Mouse (Mus musculus) neural tube, embryonic 14.5 days (tissue): Measurements from ENCODE around the gene Tpx2. TPM values are rescaled to one million over a fixed set of nuclear protein-coding genes. Genes with fewer than 3 reads are reported as not detected.

Source experiments
- ATAC-seq: fragments of 200-750 bp; cut with Nextera tagmentation; 2 replicates; pipeline ENCODE4 v1.8.0; 2017; ENCODE audit warnings: low read depth, mild to moderate bottlenecking, moderate TSS enrichment, moderate library complexity
- H3K27ac ChIP-seq: fragments of 300-500 bp; sonication (generic); 2 replicates; pipeline ENCODE4 v1.5.1; 2014; ENCODE audit warnings: low read depth, mild to moderate bottlenecking, control low read depth, low read length, moderate library complexity, mixed read lengths
- H3K27me3 ChIP-seq: fragments of 300-500 bp; sonication (generic); 2 replicates; pipeline ENCODE4 v1.6.1; 2014; ENCODE audit warnings: low read length; ENCODE audit not compliant: control insufficient read depth, insufficient read depth
- H3K36me3 ChIP-seq: fragments of 300-500 bp; sonication (generic); 2 replicates; pipeline ENCODE4 v1.6.1; 2014; ENCODE audit warnings: low read length, mixed read lengths; ENCODE audit not compliant: control insufficient read depth, insufficient read depth
- H3K4me1 ChIP-seq: fragments of 300-500 bp; sonication (generic); 2 replicates; pipeline ENCODE4 v1.6.1; 2014; ENCODE audit warnings: low read length; ENCODE audit not compliant: control insufficient read depth, insufficient read depth
- H3K4me2 ChIP-seq: fragments of 300-500 bp; sonication (generic); 2 replicates; pipeline ENCODE4 v1.6.1; 2014; ENCODE audit warnings: mild to moderate bottlenecking, low read depth, low read length, control low read depth
- H3K4me3 ChIP-seq: fragments of 300-500 bp; sonication (generic); 2 replicates; pipeline ENCODE4 v1.5.1; 2014; ENCODE audit warnings: low read depth, low read length, control low read depth, mixed read lengths
- H3K9ac ChIP-seq: fragments of 300-500 bp; sonication (generic); replicated peaks from 2 replicates; pipeline ENCODE4 v1.6.1; 2014; ENCODE audit warnings: low read depth, mild to moderate bottlenecking, control low read depth, low read length, mixed read lengths
- H3K9me3 ChIP-seq: fragments of 300-500 bp; sonication (generic); 2 replicates; pipeline ENCODE4 v1.6.1; 2016; ENCODE audit warnings: low read length; ENCODE audit not compliant: control insufficient read depth
- WGBS: fragments of 180-500 bp; shearing (Covaris S2); extraction: QIAGEN DNeasy Blood & Tissue Kit; methylation state at CpG from one replicate; pipeline ENCODE4 v1.1.7; 2014; 5-methylcytosine and 5-hydroxymethylcytosine counted together
- microRNA-seq: library from miRNA; unstranded; fragments of <30 nt; microRNA quantifications from one replicate; pipeline ENCODE4, GENCODE M21; 2016
- polyA plus RNA-seq: library from polyadenylated mRNA; unstranded; fragments of >200 nt; fragmentation: Nextera tagmentation; extraction: Ambion mirVana; gene quantifications from 2 replicates; pipeline ENCODE4 v1.2.1, GENCODE M21; 2014

Tpx2 gene
- polyA plus RNA-seq, 1 experiment from 2014 or later = 7.5 TPM

GRCm38 (mm10) chr2:152939846-152940245 is 92.1 kb downstream of the Tpx2 start:
- WGBS = 15% methylated on average over 4 of the region's 4 CpGs
- no peak overlapping the region for H3K27ac ChIP-seq
- H3K36me3 ChIP-seq = no peaks in the 10 kb centered on the region
- ATAC-seq = no peak
- no peak overlapping the region for H3K4me2 ChIP-seq
- H3K4me3 ChIP-seq = no peak overlapping the region
- H3K9me3 ChIP-seq = no peaks in the 10 kb centered on the region
- no peak overlapping the region for H3K9ac ChIP-seq
- H3K27me3 ChIP-seq = peaks cover 33% of the 10 kb centered on the region
- peaks cover 11% of the 10 kb centered on the region for H3K4me1 ChIP-seq

DNA sequence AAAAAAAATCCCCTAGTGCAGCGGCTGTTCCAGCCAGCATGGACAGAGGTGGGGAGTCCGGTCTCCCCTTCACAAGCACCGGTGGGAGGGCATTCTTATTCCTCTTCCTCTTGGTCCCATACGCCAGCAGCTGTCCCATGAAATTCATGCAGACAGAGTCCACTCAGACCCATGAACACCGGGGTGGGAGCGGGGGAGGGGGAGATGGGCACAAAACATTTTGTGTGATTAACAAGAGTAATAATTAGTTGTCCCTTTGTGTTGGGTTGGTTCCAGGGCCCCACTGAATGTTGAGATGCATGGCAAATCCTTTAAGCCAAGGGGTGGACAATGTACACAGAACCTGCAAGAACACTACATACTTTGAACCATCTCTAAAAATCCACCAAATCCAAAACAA is 93.3 kb downstream of the Tpx2 start:
- H3K27me3 ChIP-seq = peaks cover 42% of the 10 kb centered on the region
- no peaks in the 10 kb centered on the region for H3K9me3 ChIP-seq
- no peak overlapping the region for H3K4me3 ChIP-seq
- H3K9ac ChIP-seq = no peak overlapping the region
- no peak for ATAC-seq
- H3K4me1 ChIP-seq = peaks cover 11% of the 10 kb centered on the region
- H3K36me3 ChIP-seq = no peaks in the 10 kb centered on the region
- H3K4me2 ChIP-seq = no peak overlapping the region
- no peak overlapping the region for H3K27ac ChIP-seq
- 77% methylated on average over 6 of the region's 6 CpGs for WGBS

DNA sequence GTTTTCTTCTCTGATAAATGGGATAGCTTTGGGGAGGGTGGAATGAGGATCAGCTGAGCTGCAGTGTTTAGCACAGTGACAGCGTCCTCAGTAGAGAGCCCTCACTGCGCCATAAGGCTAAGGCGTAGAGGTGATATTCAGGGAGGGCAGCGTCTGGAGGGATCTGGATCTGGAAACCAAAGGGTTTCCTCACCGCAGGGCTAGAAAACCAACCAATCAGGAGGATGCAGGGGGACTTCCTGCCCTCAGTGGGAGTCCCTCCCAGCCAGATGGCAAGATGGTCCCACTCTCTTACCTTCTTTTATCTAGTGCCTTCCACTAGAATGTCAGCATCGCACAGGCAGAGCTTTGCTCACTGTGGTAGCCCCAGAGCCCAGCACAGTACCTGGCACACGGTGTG is 94.0 kb downstream of the Tpx2 start:
- peaks cover 42% of the 10 kb centered on the region for H3K27me3 ChIP-seq
- no peak overlapping the region for H3K9ac ChIP-seq

DNA sequence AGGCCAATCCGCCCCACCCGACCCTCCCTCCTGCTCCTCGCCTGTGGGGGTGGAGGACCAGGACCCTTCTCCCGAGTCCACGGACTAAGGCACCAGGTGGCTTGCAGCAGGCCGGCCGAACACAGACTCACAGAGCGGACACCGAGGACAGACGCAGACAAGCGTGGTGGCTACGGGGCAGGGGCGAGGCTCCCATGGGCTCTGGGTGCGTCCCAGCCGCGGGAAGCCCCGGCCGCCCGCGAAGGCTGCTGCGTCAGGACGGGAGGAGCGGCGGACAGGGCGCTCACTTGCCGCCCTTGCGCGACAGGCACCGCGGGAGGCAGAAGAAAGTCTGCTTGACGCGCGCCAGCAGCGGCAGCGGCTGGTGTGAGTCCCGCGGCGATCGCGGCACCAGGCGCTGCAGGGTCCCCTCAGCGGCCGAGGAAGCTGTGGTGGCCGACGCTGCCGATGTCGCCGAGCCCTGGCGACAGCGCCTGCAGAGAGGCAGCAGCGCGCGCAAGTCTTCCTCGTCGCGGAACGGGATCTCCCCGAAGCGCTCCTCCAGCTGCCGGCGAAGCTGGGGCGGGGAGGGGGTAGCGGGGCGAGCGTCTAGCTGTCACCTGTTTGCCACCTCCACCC is 95.2 kb downstream of the Tpx2 start:
- H3K4me3 ChIP-seq = peak overlapping the region; percentile 38
- no peaks in the 10 kb centered on the region for H3K9me3 ChIP-seq
- H3K9ac ChIP-seq = peak overlapping the region; percentile 44
- no peaks in the 10 kb centered on the region for H3K36me3 ChIP-seq
- no peak for ATAC-seq
- H3K4me2 ChIP-seq = peak overlapping the region; percentile 86
- WGBS = under 1% methylated on average over 44 of the region's 65 CpGs
- H3K4me1 ChIP-seq = peaks cover 13% of the 10 kb centered on the region
- H3K27ac ChIP-seq = no peak overlapping the region
- H3K27me3 ChIP-seq = peaks cover 42% of the 10 kb centered on the region

More for the DNA sequence above, 94.0 kb downstream of the Tpx2 start:
- Histone ChIP-seq H3K4me2 (no peak overlapping the region), H3K27ac (no peak overlapping the region), H3K4me1 (peaks cover 11% of the 10 kb centered on the region), H3K9me3 (no peaks in the 10 kb centered on the region), H3K4me3 (no peak overlapping the region), H3K36me3 (no peaks in the 10 kb centered on the region)
- no peak; the same call in 1 of the 2 replicates for ATAC-seq
- WGBS = 31% methylated on average over 7 of the region's 7 CpGs

DNA sequence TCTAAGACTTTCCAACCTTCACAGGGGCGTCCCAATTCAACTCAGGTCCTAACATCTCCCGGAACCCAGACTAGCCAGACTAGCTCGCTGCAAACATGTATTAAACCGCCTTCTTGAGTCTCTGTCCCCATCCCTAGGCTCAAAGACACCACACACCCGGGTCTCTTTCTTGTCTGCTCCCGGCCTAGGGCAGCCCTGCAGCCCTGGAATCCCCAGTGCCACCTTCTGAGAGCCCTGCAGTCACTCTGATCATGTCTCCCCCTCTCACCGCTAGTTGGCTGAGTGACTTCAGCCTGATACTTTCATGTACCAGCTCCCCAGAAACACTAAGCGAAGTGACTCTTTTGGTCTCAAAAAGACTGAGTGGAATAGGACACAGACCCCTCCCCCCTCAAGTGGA is 95.8 kb downstream of the Tpx2 start:
- H3K27me3 ChIP-seq = peaks cover 42% of the 10 kb centered on the region
- H3K4me2 ChIP-seq = peak overlapping the region; percentile 86
- peak overlapping the region; percentile 38 for H3K4me3 ChIP-seq
- 4% methylated on average over 8 of the region's 8 CpGs for WGBS
- ATAC-seq = no peak
- H3K4me1 ChIP-seq = peaks cover 13% of the 10 kb centered on the region
- H3K9ac ChIP-seq = peak overlapping the region; percentile 44
- no peaks in the 10 kb centered on the region for H3K36me3 ChIP-seq
- no peak overlapping the region for H3K27ac ChIP-seq
- no peaks in the 10 kb centered on the region for H3K9me3 ChIP-seq

GRCm38 (mm10) chr2:152944013-152944412 is 96.2 kb downstream of the Tpx2 start:
- WGBS = 64% methylated on average over 9 of the region's 9 CpGs

More at GRCm38 (mm10) chr2:152944013-152944412, 96.2 kb downstream of the Tpx2 start:
- no peak for ATAC-seq
- Histone ChIP-seq H3K27me3 (peaks cover 42% of the 10 kb centered on the region), H3K9me3 (no peaks in the 10 kb centered on the region), H3K4me1 (peaks cover 13% of the 10 kb centered on the region), H3K4me3 (no peak overlapping the region), H3K27ac (no peak overlapping the region), H3K4me2 (no peak overlapping the region), H3K36me3 (no peaks in the 10 kb centered on the region), H3K9ac (no peak overlapping the region)

Small RNAs within 50 kb of the gene (microRNA-seq; reads per million reads assigned to microRNA genes)
- gene Mir5622 = not detected

Other genes with a start within 250 kb of the Tpx2 start
- gene Defb45, start 248.6 kb upstream of the Tpx2 start, polyA plus RNA-seq = not detected in 2 replicates
- not detected in 2 replicates for gene Defb36, start 243.6 kb upstream of the Tpx2 start, polyA plus RNA-seq
- not detected in 2 replicates for gene Defb25, start 224.9 kb upstream of the Tpx2 start, polyA plus RNA-seq
- 0.33 TPM in 1 of 2 replicates, not detected in the other for gene Rem1, start 221.0 kb upstream of the Tpx2 start, polyA plus RNA-seq
- 156 and 160 TPM in 2 replicates for gene H13, start 178.5 kb upstream of the Tpx2 start, polyA plus RNA-seq
- 40.2 and 43.8 TPM in 2 replicates for gene Mcts2, start 160.9 kb upstream of the Tpx2 start, polyA plus RNA-seq
- gene Id1, start 111.7 kb upstream of the Tpx2 start, polyA plus RNA-seq = 49.9 and 50.4 TPM in 2 replicates
- 3.6 and 4.5 TPM in 2 replicates for gene Cox4i2, start 93.8 kb upstream of the Tpx2 start, polyA plus RNA-seq
- gene Bcl2l1, start 16.2 kb upstream of the Tpx2 start, polyA plus RNA-seq = 142 and 159 TPM in 2 replicates
- not detected in 2 replicates for gene Mylk2, start 63.4 kb downstream of the Tpx2 start, polyA plus RNA-seq
- gene Foxs1, start 85.2 kb downstream of the Tpx2 start, polyA plus RNA-seq = 2.9 and 3.4 TPM in 2 replicates
- gene Dusp15, start 103.7 kb downstream of the Tpx2 start, polyA plus RNA-seq = 9.2 and 12.6 TPM in 2 replicates
- 6.4 and 8.2 TPM in 2 replicates for gene Ttll9, start 114.5 kb downstream of the Tpx2 start, polyA plus RNA-seq
- gene Pdrg1, start 167.5 kb downstream of the Tpx2 start, polyA plus RNA-seq = 157 TPM in 2 replicates
- 0.81 and 1.5 TPM in 2 replicates for gene Xkr7, start 183.9 kb downstream of the Tpx2 start, polyA plus RNA-seq
- 1.2 and 1.9 TPM in 2 replicates for gene Ccm2l, start 218.0 kb downstream of the Tpx2 start, polyA plus RNA-seq